Mouse (Mus musculus) midbrain, embryonic 14.5 days (tissue): ENCODE data around the gene Tmem145. TPM values are rescaled to one million over a fixed set of nuclear protein-coding genes. Genes with fewer than 3 reads are reported as not detected.

Experiments
- ATAC-seq: fragments of 200-750 bp; cut with Nextera tagmentation; 2 replicates; pipeline ENCODE4 v1.8.0; 2017; ENCODE audit warnings: moderate number of reproducible peaks, moderate library complexity; ENCODE audit not compliant: low FRiP score, low TSS enrichment
- DNase-seq: peaks from one replicate; pipeline ENCODE4 v3.0.0-alpha.2; 2015
- H3K27ac ChIP-seq: fragments of 300-500 bp; sonication (generic); replicated peaks from 2 replicates; pipeline ENCODE4 v1.5.1; 2014; ENCODE audit warnings: mild to moderate bottlenecking, low read depth, low read length, moderate library complexity
- H3K27me3 ChIP-seq: fragments of 300-500 bp; sonication (generic); 2 replicates; pipeline ENCODE4 v1.6.1; 2014; ENCODE audit warnings: low read length, control low read depth, mixed read lengths; ENCODE audit not compliant: control insufficient read depth, insufficient read depth
- H3K36me3 ChIP-seq: fragments of 300-500 bp; sonication (generic); 2 replicates; pipeline ENCODE4 v1.6.1; 2014; ENCODE audit warnings: low read length, control low read depth; ENCODE audit not compliant: control insufficient read depth, insufficient read depth
- H3K4me1 ChIP-seq: fragments of 300-500 bp; sonication (generic); 2 replicates; pipeline ENCODE4 v1.6.1; 2014; ENCODE audit warnings: mild to moderate bottlenecking, antibody characterized with exemption, low read length, control low read depth; ENCODE audit not compliant: control insufficient read depth, insufficient read depth
- H3K4me2 ChIP-seq: fragments of 300-500 bp; sonication (generic); 2 replicates; pipeline ENCODE4 v1.6.1; 2014; ENCODE audit warnings: mild to moderate bottlenecking, low read length, moderate library complexity
- H3K4me3 ChIP-seq: fragments of 300-500 bp; sonication (generic); replicated peaks from 2 replicates; pipeline ENCODE4 v1.5.1; 2014; ENCODE audit warnings: low read depth, low read length
- H3K9ac ChIP-seq: fragments of 300-500 bp; sonication (generic); replicated peaks from 2 replicates; pipeline ENCODE4 v1.6.1; 2014; ENCODE audit warnings: mild to moderate bottlenecking, low read length, moderate library complexity
- H3K9me3 ChIP-seq: fragments of 300-500 bp; sonication (generic); 2 replicates; pipeline ENCODE4 v1.6.1; 2016; ENCODE audit warnings: low read length, control low read depth, mixed read lengths; ENCODE audit not compliant: control insufficient read depth
- WGBS: fragments of 180-500 bp; shearing (Covaris S2); extraction: QIAGEN DNeasy Blood & Tissue Kit; methylation state at CpG from one replicate; pipeline ENCODE4 v1.1.7; 2014; 5-methylcytosine and 5-hydroxymethylcytosine counted together
- polyA plus RNA-seq: library from polyadenylated mRNA; unstranded; fragments of >200 nt; fragmentation: Nextera tagmentation; extraction: Ambion mirVana; gene quantifications from 2 replicates; pipeline ENCODE4 v1.2.1, GENCODE M21; 2014

Tmem145 gene
- polyA plus RNA-seq, 1 experiment from 2014 or later: 68.6 TPM

DNA sequence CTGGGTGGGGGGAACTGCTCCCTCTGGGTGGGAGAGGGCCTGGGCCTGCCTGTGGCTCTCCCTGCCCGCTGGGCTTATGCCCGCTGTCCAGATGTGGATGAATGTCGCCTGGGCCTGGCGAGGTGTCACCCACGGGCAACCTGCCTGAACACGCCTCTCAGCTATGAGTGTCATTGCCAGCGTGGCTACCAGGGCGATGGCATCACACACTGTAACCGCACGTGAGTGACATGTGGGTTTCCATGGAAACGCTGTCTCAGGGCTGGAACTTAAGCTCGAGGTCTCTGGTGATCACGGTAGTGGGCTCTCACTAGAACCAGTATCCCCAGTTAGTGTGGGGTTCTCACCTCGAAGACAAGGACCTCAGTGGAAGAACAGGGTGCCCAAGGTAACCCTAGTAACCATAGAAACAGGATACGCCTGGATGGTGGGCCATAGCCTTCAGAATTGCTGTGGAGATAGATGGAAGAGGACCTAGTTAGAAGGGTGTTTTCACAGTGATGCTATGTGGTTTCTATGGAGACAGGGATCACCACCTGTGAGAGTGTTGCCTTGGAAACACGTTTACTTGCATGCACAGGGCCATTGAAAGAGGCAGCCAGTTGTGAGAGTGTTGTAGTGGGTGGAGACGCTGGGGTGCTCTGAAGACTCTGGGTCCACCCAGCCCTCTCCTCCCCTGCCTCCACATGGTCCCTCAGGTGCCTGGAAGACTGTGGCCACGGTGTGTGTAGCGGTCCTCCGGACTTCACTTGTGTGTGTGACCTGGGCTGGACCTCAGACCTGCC, 35.3 kb downstream of the Tmem145 start:
- no peak overlapping the region for H3K9ac ChIP-seq
- H3K4me1 ChIP-seq: no peaks in the 10 kb centered on the region
- no peak overlapping the region for H3K4me3 ChIP-seq
- no peaks in the 10 kb centered on the region for H3K27me3 ChIP-seq
- no peak overlapping the region for H3K4me2 ChIP-seq
- H3K27ac ChIP-seq: no peak overlapping the region
- no peaks in the 10 kb centered on the region for H3K9me3 ChIP-seq
- WGBS: 70% methylated on average over 20 of the region's 20 CpGs
- peaks cover 71% of the 10 kb centered on the region for H3K36me3 ChIP-seq
- DNase-seq (peak; percentile 51), ATAC-seq (no peak)

DNA sequence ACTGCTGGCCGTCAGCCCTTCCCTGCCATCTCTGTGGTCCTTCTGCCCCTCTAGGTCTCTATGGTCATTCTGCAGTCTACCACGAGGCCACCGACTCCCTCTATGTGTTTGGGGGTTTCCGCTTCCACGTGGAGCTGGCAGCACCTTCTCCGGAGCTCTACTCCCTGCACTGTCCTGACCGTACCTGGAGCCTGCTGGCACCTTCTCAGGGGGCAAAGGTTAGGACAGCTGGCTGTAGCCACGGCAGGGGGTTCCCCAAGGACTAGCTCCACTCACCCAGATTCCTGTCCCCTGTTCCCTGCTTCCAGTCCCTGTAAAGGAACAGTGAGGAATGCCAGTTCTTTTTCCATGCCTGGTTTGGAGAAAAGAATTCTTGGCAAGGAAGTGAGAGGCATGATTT, 43.0 kb downstream of the Tmem145 start:
- no peaks in the 10 kb centered on the region for H3K9me3 ChIP-seq
- no peaks in the 10 kb centered on the region for H3K4me1 ChIP-seq
- H3K36me3 ChIP-seq: peaks cover 87% of the 10 kb centered on the region
- H3K4me3 ChIP-seq: no peak overlapping the region
- no peak overlapping the region for H3K4me2 ChIP-seq
- H3K27ac ChIP-seq: no peak overlapping the region
- DNase-seq (no peak), ATAC-seq (no peak)
- H3K9ac ChIP-seq: no peak overlapping the region
- H3K27me3 ChIP-seq: no peaks in the 10 kb centered on the region
- 84% methylated on average over 8 of the region's 8 CpGs for WGBS

DNA sequence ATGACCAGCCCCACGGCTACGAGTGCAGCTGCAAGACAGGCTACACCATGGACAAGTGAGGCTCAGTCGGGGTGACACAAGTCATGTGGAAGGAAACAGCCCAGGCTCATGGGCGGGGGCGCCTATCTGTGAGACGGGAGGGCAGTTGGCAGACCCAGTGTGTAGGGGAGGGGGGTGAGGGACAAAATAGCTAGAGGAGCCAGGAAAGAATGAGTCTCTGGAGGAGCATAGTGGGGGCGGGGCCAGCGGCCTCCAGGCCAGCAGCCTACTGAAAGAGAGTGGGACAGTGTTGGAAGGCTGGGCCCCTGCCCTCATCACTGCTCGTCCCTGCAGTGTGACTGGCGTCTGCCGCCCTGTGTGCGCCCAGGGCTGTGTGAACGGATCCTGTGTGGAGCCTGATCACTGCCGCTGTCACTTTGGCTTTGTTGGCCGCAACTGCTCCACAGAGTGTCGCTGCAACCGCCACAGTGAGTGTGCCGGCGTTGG, 52.9 kb downstream of the Tmem145 start:
- Histone ChIP-seq H3K9ac (no peak overlapping the region), H3K4me3 (no peak overlapping the region), H3K27ac (no peak overlapping the region), H3K4me2 (no peak overlapping the region), H3K9me3 (no peaks in the 10 kb centered on the region), H3K27me3 (no peaks in the 10 kb centered on the region), H3K36me3 (peaks cover 87% of the 10 kb centered on the region), H3K4me1 (no peaks in the 10 kb centered on the region)
- WGBS: 68% methylated on average over 19 of the region's 19 CpGs
- no peak for DNase-seq
- ATAC-seq: no peak

DNA sequence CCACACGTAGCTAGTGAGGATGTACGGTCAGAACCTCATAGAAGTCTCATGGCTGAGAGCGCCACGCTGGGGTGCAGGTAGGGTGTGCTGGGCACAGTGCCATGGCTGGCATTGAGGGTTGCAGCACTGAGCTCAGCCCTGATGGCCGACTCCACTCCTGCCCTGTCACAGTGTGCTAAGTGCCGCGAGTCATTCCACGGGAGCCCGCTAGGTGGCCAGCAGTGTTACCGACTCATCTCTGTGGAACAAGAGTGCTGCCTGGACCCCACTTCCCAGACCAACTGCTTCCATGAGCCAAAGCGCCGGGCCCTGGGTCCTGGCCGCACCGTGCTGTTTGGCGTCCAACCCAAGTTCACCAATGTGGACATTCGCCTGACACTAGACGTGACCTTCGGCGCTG, 57.2 kb downstream of the Tmem145 start:
- ATAC-seq (no peak), DNase-seq (no peak)
- H3K4me1 ChIP-seq: peaks cover 15% of the 10 kb centered on the region
- peaks cover 62% of the 10 kb centered on the region for H3K36me3 ChIP-seq
- no peak overlapping the region for H3K4me3 ChIP-seq
- peaks cover 14% of the 10 kb centered on the region for H3K27me3 ChIP-seq
- H3K27ac ChIP-seq: no peak overlapping the region
- 91% methylated on average over 19 of the region's 19 CpGs for WGBS
- no peak overlapping the region for H3K9ac ChIP-seq
- H3K4me2 ChIP-seq: no peak overlapping the region
- H3K9me3 ChIP-seq: no peaks in the 10 kb centered on the region

DNA sequence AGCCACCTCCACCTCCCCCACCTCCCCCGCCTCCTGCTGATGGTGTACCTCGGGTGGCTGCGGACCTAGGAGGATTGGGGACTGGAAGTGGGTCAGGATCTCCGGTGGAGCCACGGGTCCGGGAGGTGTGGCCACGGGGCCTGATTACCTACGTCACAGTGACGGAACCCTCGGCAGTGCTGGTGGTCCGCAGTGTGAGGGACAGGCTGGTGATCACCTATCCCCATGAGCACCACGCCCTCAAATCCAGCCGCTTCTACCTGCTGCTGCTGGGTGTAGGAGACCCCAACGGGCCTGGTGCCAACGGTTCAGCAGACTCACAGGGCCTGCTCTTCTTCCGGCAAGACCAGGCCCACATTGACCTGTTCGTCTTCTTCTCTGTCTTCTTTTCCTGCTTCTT, 57.7 kb downstream of the Tmem145 start:
- ATAC-seq: no peak
- H3K9ac ChIP-seq: no peak overlapping the region
- H3K4me3 ChIP-seq: no peak overlapping the region
- no peak overlapping the region for H3K27ac ChIP-seq
- peaks cover 19% of the 10 kb centered on the region for H3K27me3 ChIP-seq
- H3K4me1 ChIP-seq: peaks cover 15% of the 10 kb centered on the region
- DNase-seq: no peak
- no peak overlapping the region for H3K4me2 ChIP-seq
- H3K9me3 ChIP-seq: no peaks in the 10 kb centered on the region
- peaks cover 57% of the 10 kb centered on the region for H3K36me3 ChIP-seq
- 94% methylated on average over 17 of the region's 17 CpGs for WGBS

Other genes starting within 250 kb of the Tmem145 start
- 21.7 and 27.3 TPM in 2 replicates for gene Grik5, start 233.8 kb upstream of the Tmem145 start, polyA plus RNA-seq
- gene Zfp574, start 233.5 kb upstream of the Tmem145 start, polyA plus RNA-seq: 24.9 and 33.0 TPM in 2 replicates
- 40.6 and 46.7 TPM in 2 replicates for gene Pou2f2, start 126.4 kb upstream of the Tmem145 start, polyA plus RNA-seq
- gene Dedd2, start 85.5 kb upstream of the Tmem145 start, polyA plus RNA-seq: 15.7 and 15.9 TPM in 2 replicates
- gene Zfp526, start 84.7 kb upstream of the Tmem145 start, polyA plus RNA-seq: 2.5 TPM in 2 replicates
- 20.7 and 26.0 TPM in 2 replicates for gene Gsk3a, start 68.3 kb upstream of the Tmem145 start, polyA plus RNA-seq
- gene Erf, start 55.3 kb upstream of the Tmem145 start, polyA plus RNA-seq: 2.2 and 4.8 TPM in 2 replicates
- gene Cic, start 38.4 kb upstream of the Tmem145 start, polyA plus RNA-seq: 47.3 and 52.0 TPM in 2 replicates
- 630 and 836 TPM in 2 replicates for gene Pafah1b3, start 8.1 kb upstream of the Tmem145 start, polyA plus RNA-seq
- gene Prr19, start 4.7 kb upstream of the Tmem145 start, polyA plus RNA-seq: 3.0 and 3.2 TPM in 2 replicates
- 21.6 and 23.2 TPM in 2 replicates for gene Megf8, start 11.1 kb downstream of the Tmem145 start, polyA plus RNA-seq
- not detected in 2 replicates for gene Cnfn, start 63.6 kb downstream of the Tmem145 start, polyA plus RNA-seq
- gene Lipe, start 92.6 kb downstream of the Tmem145 start, polyA plus RNA-seq: 3.8 and 9.2 TPM in 2 replicates
- 0.29 TPM in 1 of 2 replicates, not detected in the other for gene Cxcl17, start 106.8 kb downstream of the Tmem145 start, polyA plus RNA-seq
- 0.24 and 0.63 TPM in 2 replicates for gene Ceacam1, start 171.5 kb downstream of the Tmem145 start, polyA plus RNA-seq
- 0.16 and 0.24 TPM in 2 replicates for gene Ceacam2, start 233.8 kb downstream of the Tmem145 start, polyA plus RNA-seq